ENCODE assay signal across 24 mouse cellular contexts in genomic region chr14:67176100-67176499, GRCm38 (mm10).
DNase-seq lines count a peak whose midpoint lies in the region; ATAC-seq and TF ChIP-seq lines count a peak whose summit lies in the region.
"Had no signal": no experiment of that assay in that cellular context is flagged by ENCODE, and none has a peak within 500 bp of the region (broad histone marks: within the 10 kb centered on the region; RNA-seq: fewer than 3 reads in every experiment).

No protein-coding gene starts in this region.

- no peak for TF ChIP-seq CTCF in intestine, postnatal 0 days (IDR thresholded peaks at IDR 0.05; ENCODE audit: low read depth)
- TF ChIP-seq CTCF in left cerebral cortex, adult 2 months (IDR thresholded peaks at IDR 0.05) = no peak

- no peaks in the 10 kb centered on the region for H3K36me3 ChIP-seq in heart, embryonic 10.5 days
- no peaks in the 10 kb centered on the region for H3K36me3 ChIP-seq in intestine, postnatal 0 days (ENCODE audit: control insufficient read depth, insufficient read depth)
- H3K36me3 ChIP-seq in stomach, embryonic 15.5 days = no peaks in the 10 kb centered on the region
- H3K36me3 ChIP-seq: embryonic facial prominence, embryonic 12.5 days; G1E; heart, embryonic 12.5 days; hindbrain, embryonic 10.5 days; hindbrain, embryonic 15.5 days had no signal

- H3K4me2 ChIP-seq in intestine, postnatal 0 days (replicated peaks; ENCODE audit: low read depth) = no peak overlapping the region
- H3K4me2 ChIP-seq in stomach, embryonic 15.5 days = no peak overlapping the region
- H3K4me2 ChIP-seq: embryonic facial prominence, embryonic 12.5 days; heart, embryonic 12.5 days; hindbrain, embryonic 15.5 days had no signal

- H3K4me3 ChIP-seq in heart, embryonic 10.5 days = no peak overlapping the region
- no peak overlapping the region for H3K4me3 ChIP-seq in intestine, postnatal 0 days (ENCODE audit: low read depth, low read length)
- no peak overlapping the region for H3K4me3 ChIP-seq in stomach, embryonic 15.5 days (replicated peaks)
- no peak overlapping the region for H3K4me3 ChIP-seq in left cerebral cortex, adult 2 months
- H3K4me3 ChIP-seq: embryonic facial prominence, embryonic 12.5 days; heart, adult 2 months; heart, embryonic 12.5 days; hindbrain, embryonic 10.5 days; hindbrain, embryonic 15.5 days had no signal

- no peak overlapping the region for H3K9ac ChIP-seq in intestine, postnatal 0 days (ENCODE audit: low read depth, low read length)
- H3K9ac ChIP-seq in stomach, embryonic 15.5 days = no peak overlapping the region
- H3K9ac ChIP-seq: embryonic facial prominence, embryonic 12.5 days; heart, embryonic 12.5 days; hindbrain, embryonic 15.5 days had no signal

- H3K27ac ChIP-seq in heart, embryonic 10.5 days = no peak overlapping the region
- no peak overlapping the region for H3K27ac ChIP-seq in intestine, postnatal 0 days (ENCODE audit: low read depth, low read length)
- H3K27ac ChIP-seq in stomach, embryonic 15.5 days = no peak overlapping the region
- no peak overlapping the region for H3K27ac ChIP-seq in left cerebral cortex, adult 2 months
- H3K27ac ChIP-seq: embryonic facial prominence, embryonic 12.5 days; heart, adult 2 months; hindbrain, embryonic 10.5 days; hindbrain, embryonic 15.5 days had no signal

- H3K4me1 ChIP-seq in heart, embryonic 10.5 days = peaks cover 6% of the 10 kb centered on the region; the same call in 1 of the 2 replicates
- no peaks in the 10 kb centered on the region for H3K4me1 ChIP-seq in intestine, postnatal 0 days (replicated peaks; ENCODE audit: control insufficient read depth, insufficient read depth, low read length)
- H3K4me1 ChIP-seq in stomach, embryonic 15.5 days = no peaks in the 10 kb centered on the region
- H3K4me1 ChIP-seq: embryonic facial prominence, embryonic 12.5 days; heart, embryonic 12.5 days; hindbrain, embryonic 15.5 days had no signal

- WGBS in heart, embryonic 10.5 days = 77% methylated on average over 6 of the region's 6 CpGs
- 30% methylated on average over 6 of the region's 6 CpGs for WGBS in intestine, postnatal 0 days
- 69% methylated on average over 6 of the region's 6 CpGs for WGBS in stomach, embryonic 15.5 days

- H3K9me3 ChIP-seq in heart, embryonic 10.5 days = no peaks in the 10 kb centered on the region
- no peaks in the 10 kb centered on the region for H3K9me3 ChIP-seq in intestine, postnatal 0 days (ENCODE audit: control insufficient read depth)
- H3K9me3 ChIP-seq in stomach, embryonic 15.5 days = no peaks in the 10 kb centered on the region
- H3K9me3 ChIP-seq: embryonic facial prominence, embryonic 12.5 days; heart, embryonic 12.5 days; hindbrain, embryonic 10.5 days; hindbrain, embryonic 15.5 days had no signal

- DNase-seq in heart, adult 11 months = peak; percentile 52
- DNase-seq in heart, embryonic 10.5 days (ENCODE audit: low spot score) = no peak
- DNase-seq in R1 (ENCODE audit: low read depth, low spot score) = peak; percentile 53
- no peak for DNase-seq in left cerebral cortex, adult 2 months (ENCODE audit: extremely low spot score in 1 of 2, low spot score in 2 of 2)
- DNase-seq in cerebellum, postnatal 36 days = no peak
- DNase-seq: adrenal gland, adult 2 months; adrenal gland, postnatal 36 days; B cell, adult 2 months; cerebellum, adult 2 months; cerebellum, postnatal 10 days; embryo, embryonic 11 days; gastrocnemius, postnatal 10 days; heart, adult 2 months had no signal

- peak; percentile 87 for ATAC-seq in intestine, postnatal 0 days
- peak; percentile 41; the same call in 1 of the 2 replicates for ATAC-seq in stomach, embryonic 15.5 days (ENCODE audit: insufficient read depth, low FRiP score, low read depth)
- ATAC-seq in megakaryocyte progenitor cell, adult 5-6 weeks (replicated peaks; ENCODE audit: poor library complexity) = no peak
- ATAC-seq: activated CD4-positive, CD25-positive, alpha-beta regulatory T cell, adult 4 months; CD4-positive, CD25-positive, alpha-beta regulatory T cell, adult 4 months; forebrain, embryonic 16.5 days had no signal

- H3K27me3 ChIP-seq in heart, embryonic 10.5 days (ENCODE audit: insufficient read depth, poor library complexity, severe bottlenecking) = peaks cover 18% of the 10 kb centered on the region; the same call in 1 of the 2 replicates
- no peaks in the 10 kb centered on the region for H3K27me3 ChIP-seq in intestine, postnatal 0 days (replicated peaks; ENCODE audit: control insufficient read depth, insufficient read depth, low read length)
- H3K27me3 ChIP-seq in stomach, embryonic 15.5 days (replicated peaks) = no peaks in the 10 kb centered on the region
- H3K27me3 ChIP-seq: embryonic facial prominence, embryonic 12.5 days; hindbrain, embryonic 15.5 days had no signal

- intact Hi-C loops in left cerebral cortex, adult 2 months (cut with DNase I) = no loop called here

Comparison
In these comparisons a context has a peak if more than half of its experiments do, and no peak if none do; other contexts are left out.
1. DNase-seq: peak in heart, adult 11 months (single experiment) and R1 (single experiment); none in heart, embryonic 10.5 days (single experiment), left cerebral cortex, adult 2 months (0 of 2) and cerebellum, postnatal 36 days (0 of 2).